Mouse (Mus musculus) CH12.LX (cell line): ENCODE data around the gene Abca2. TPM values are rescaled to one million over a fixed set of nuclear protein-coding genes. Genes with fewer than 3 reads are reported as not detected.

Experiments
- DNase-seq: peaks from one replicate; pipeline ENCODE4 v3.0.0-alpha.2; 2013; ENCODE audit errors: extremely low read depth
- H3K27ac ChIP-seq: 2 replicates; pipeline ENCODE4 v1.5.1; 2012; ENCODE audit warnings: low read depth, mild to moderate bottlenecking, control low read depth, moderate library complexity; ENCODE audit not compliant: insufficient read depth
- H3K27me3 ChIP-seq: replicated peaks from 2 replicates; pipeline ENCODE3; 2012; ENCODE audit warnings: inconsistent platforms
- H3K36me3 ChIP-seq, 2 experiments: replicated peaks in 1 of 2; 2 replicates each; pipeline versions ENCODE3 to v1.6.1; 2012; ENCODE audit warnings: inconsistent platforms in 1 of 2, low read length in 1 of 2, mild to moderate bottlenecking in 1 of 2, mixed read lengths in 1 of 2, moderate library complexity in 1 of 2; ENCODE audit not compliant: control insufficient read depth in 1 of 2, insufficient read depth in 1 of 2
- H3K4me1 ChIP-seq, 2 experiments: 2 replicates each; pipeline ENCODE4 v1.6.1; 2012; ENCODE audit warnings: inconsistent platforms in 1 of 2, moderate library complexity in 1 of 2; ENCODE audit not compliant: insufficient read depth in 2 of 2, control insufficient read depth in 1 of 2
- H3K4me2 ChIP-seq: 2 replicates; pipeline ENCODE4 v1.6.1; 2012; ENCODE audit warnings: low read depth, mild to moderate bottlenecking, control low read depth; ENCODE audit not compliant: poor library complexity, insufficient read depth, severe bottlenecking
- H3K4me3 ChIP-seq, 3 experiments: fragments of 150-350 bp in 1 of 3; sonication (generic) in 1 of 3; replicated peaks in 1 of 3; 2 replicates each; pipeline versions ENCODE3 to v1.5.1; 2011 to 2012; ENCODE audit warnings: low read depth in 2 of 3, low read length in 2 of 3, mild to moderate bottlenecking in 2 of 3, moderate library complexity in 2 of 3, control low read depth in 1 of 3, improper control_type of control experiment in 1 of 3, inconsistent platforms in 1 of 3, mixed read lengths in 1 of 3; ENCODE audit not compliant: poor library complexity in 1 of 3
- H3K79me2 ChIP-seq: replicated peaks from 2 replicates; pipeline ENCODE4 v1.6.1; 2012; ENCODE audit warnings: mild to moderate bottlenecking, moderate library complexity; ENCODE audit not compliant: control insufficient read depth, poor library complexity, insufficient read depth, severe bottlenecking; ENCODE audit errors: extremely low read depth
- H3K9ac ChIP-seq: 2 replicates; pipeline ENCODE4 v1.6.1; 2012; ENCODE audit warnings: low read depth, mild to moderate bottlenecking, control low read depth, moderate library complexity; ENCODE audit not compliant: insufficient read depth
- H3K9me3 ChIP-seq: replicated peaks from 2 replicates; pipeline ENCODE3; 2012; ENCODE audit warnings: low read length, inconsistent platforms, mixed read lengths
- BHLHE40 ChIP-seq: IDR thresholded peaks from 2 replicates; pipeline ENCODE4 v1.6.1; 2011; ENCODE audit warnings: mild to moderate bottlenecking, low read depth, low read length, improper control_type of control experiment
- CHD1 ChIP-seq: IDR thresholded peaks from 2 replicates; pipeline ENCODE4 v1.6.1; 2012; ENCODE audit warnings: low read depth, low read length, improper control_type of control experiment, inconsistent platforms
- CTCF ChIP-seq, 2 experiments: IDR thresholded peaks in 1 of 2; conservative IDR thresholded peaks in 1 of 2; 2 replicates each; pipeline ENCODE4 v1.5.1; 2011 to 2012; ENCODE audit warnings: low read depth in 2 of 2, low read length in 2 of 2, improper control_type of control experiment in 1 of 2, inconsistent platforms in 1 of 2, mild to moderate bottlenecking in 1 of 2, moderate library complexity in 1 of 2
- E2F4 ChIP-seq: IDR thresholded peaks from 2 replicates; pipeline ENCODE4 v1.6.1; 2011; ENCODE audit warnings: low read depth, low read length, improper control_type of control experiment; ENCODE audit not compliant: insufficient replicate concordance
- ELF1 ChIP-seq: IDR thresholded peaks from 2 replicates; pipeline ENCODE4 v1.6.1; 2014; ENCODE audit warnings: low read depth, mild to moderate bottlenecking, inconsistent platforms, low read length, improper control_type of control experiment
- EP300 ChIP-seq: IDR thresholded peaks from 2 replicates; pipeline ENCODE4 v1.6.1; 2011; ENCODE audit warnings: low read length, improper control_type of control experiment
- ETS1 ChIP-seq: conservative IDR thresholded peaks from 2 replicates; pipeline ENCODE4 v1.6.1; 2012; ENCODE audit warnings: low read depth, mild to moderate bottlenecking, inconsistent platforms, low read length, improper control_type of control experiment, moderate library complexity
- HCFC1 ChIP-seq: IDR thresholded peaks from 2 replicates; pipeline ENCODE4 v1.6.1; 2012; ENCODE audit warnings: low read depth, mild to moderate bottlenecking, inconsistent platforms, low read length, improper control_type of control experiment
- IRF4 ChIP-seq: IDR thresholded peaks from 2 replicates; pipeline ENCODE4 v1.6.1; 2014; ENCODE audit warnings: low read depth, mild to moderate bottlenecking, inconsistent platforms, low read length, improper control_type of control experiment
- JUN ChIP-seq: IDR thresholded peaks from 2 replicates; pipeline ENCODE4 v1.6.1; 2011; ENCODE audit warnings: low read depth, mild to moderate bottlenecking, low read length, improper control_type of control experiment, moderate library complexity; ENCODE audit not compliant: insufficient read depth
- JUND ChIP-seq: conservative IDR thresholded peaks from 2 replicates; pipeline ENCODE4 v1.6.1; 2011; ENCODE audit warnings: low read depth, low read length, improper control_type of control experiment
- KAT2A ChIP-seq: IDR thresholded peaks from 2 replicates; pipeline ENCODE4 v1.6.1; 2012; ENCODE audit warnings: low read length, improper control_type of control experiment, inconsistent platforms; ENCODE audit not compliant: insufficient replicate concordance
- MAFK ChIP-seq: IDR thresholded peaks from 2 replicates; pipeline ENCODE4 v1.6.1; 2011; ENCODE audit warnings: low read length, improper control_type of control experiment; ENCODE audit not compliant: insufficient replicate concordance
- MAX ChIP-seq: IDR thresholded peaks from 2 replicates; pipeline ENCODE4 v1.6.1; 2011; ENCODE audit warnings: low read length, improper control_type of control experiment
- MAZ ChIP-seq: IDR thresholded peaks from 2 replicates; pipeline ENCODE4 v1.6.1; 2012; ENCODE audit warnings: low read depth, mild to moderate bottlenecking, inconsistent platforms, low read length, improper control_type of control experiment, moderate library complexity
- MEF2A ChIP-seq: IDR thresholded peaks from 2 replicates; pipeline ENCODE4 v1.6.1; 2014; ENCODE audit warnings: low read depth, mild to moderate bottlenecking, inconsistent platforms, low read length, improper control_type of control experiment, borderline replicate concordance
- MXI1 ChIP-seq: IDR thresholded peaks from 2 replicates; pipeline ENCODE4 v1.6.1; 2011; ENCODE audit warnings: mild to moderate bottlenecking, low read depth, low read length, improper control_type of control experiment
- MYC ChIP-seq: IDR thresholded peaks from 2 replicates; pipeline ENCODE4 v1.6.1; 2011; ENCODE audit warnings: low read depth, mild to moderate bottlenecking, improper control_type of control experiment, low read length
- NELFE ChIP-seq: IDR thresholded peaks from 2 replicates; pipeline ENCODE4 v1.6.1; 2011; ENCODE audit warnings: low read depth, low read length, improper control_type of control experiment
- NRF1 ChIP-seq: IDR thresholded peaks from 2 replicates; pipeline ENCODE4 v1.6.1; 2014; ENCODE audit warnings: low read depth, mild to moderate bottlenecking, inconsistent platforms, low read length, improper control_type of control experiment, moderate library complexity
- PAX5 ChIP-seq: IDR thresholded peaks from 2 replicates; pipeline ENCODE4 v1.6.1; 2012; ENCODE audit warnings: low read length, inconsistent platforms, mixed read lengths
- POLR2A ChIP-seq: IDR thresholded peaks from 2 replicates; pipeline ENCODE4 v1.6.1; 2011; ENCODE audit warnings: low read depth, mild to moderate bottlenecking, improper control_type of control experiment, low read length
- POLR2AphosphoS2 ChIP-seq: IDR thresholded peaks from 2 replicates; pipeline ENCODE4 v1.6.1; 2011; ENCODE audit warnings: low read depth, low read length, improper control_type of control experiment
- RAD21 ChIP-seq: IDR thresholded peaks from 2 replicates; pipeline ENCODE4 v1.6.1; 2011; ENCODE audit warnings: low read depth, mild to moderate bottlenecking, low read length, improper control_type of control experiment, moderate library complexity
- RCOR1 ChIP-seq: conservative IDR thresholded peaks from 2 replicates; pipeline ENCODE4 v1.6.1; 2012; ENCODE audit warnings: low read depth, mild to moderate bottlenecking, inconsistent platforms, low read length, improper control_type of control experiment
- SIN3A ChIP-seq: IDR thresholded peaks from 2 replicates; pipeline ENCODE4 v1.6.1; 2012; ENCODE audit warnings: low read length, improper control_type of control experiment, inconsistent platforms
- SMC3 ChIP-seq: IDR thresholded peaks from 2 replicates; pipeline ENCODE4 v1.6.1; 2011; ENCODE audit warnings: low read depth, low read length, improper control_type of control experiment
- TBP ChIP-seq: conservative IDR thresholded peaks from 2 replicates; pipeline ENCODE4 v1.6.1; 2011; ENCODE audit warnings: low read depth, low read length, improper control_type of control experiment
- TCF12 ChIP-seq: IDR thresholded peaks from 2 replicates; pipeline ENCODE4 v1.6.1; 2014; ENCODE audit warnings: low read depth, mild to moderate bottlenecking, inconsistent platforms, low read length, improper control_type of control experiment
- UBTF ChIP-seq: IDR thresholded peaks from 2 replicates; pipeline ENCODE4 v1.6.1; 2012; ENCODE audit warnings: low read depth, mild to moderate bottlenecking, inconsistent platforms, low read length, improper control_type of control experiment, moderate library complexity
- USF1 ChIP-seq: IDR thresholded peaks from 2 replicates; pipeline ENCODE4 v1.6.1; 2014; ENCODE audit warnings: low read depth, mild to moderate bottlenecking, inconsistent platforms, low read length, improper control_type of control experiment
- ZC3H11A ChIP-seq: IDR thresholded peaks from 2 replicates; pipeline ENCODE4 v1.6.1; 2012; ENCODE audit warnings: low read depth, mild to moderate bottlenecking, inconsistent platforms, low read length, improper control_type of control experiment
- ZKSCAN1 ChIP-seq: IDR thresholded peaks from 2 replicates; pipeline ENCODE4 v1.6.1; 2012; ENCODE audit warnings: low read depth, inconsistent platforms, low read length, improper control_type of control experiment, borderline replicate concordance
- ZMIZ1 ChIP-seq: IDR thresholded peaks from 2 replicates; pipeline ENCODE4 v1.6.1; 2012; ENCODE audit warnings: low read depth, mild to moderate bottlenecking, inconsistent platforms, low read length, improper control_type of control experiment
- ZNF384 ChIP-seq: IDR thresholded peaks from 2 replicates; pipeline ENCODE4 v1.6.1; 2012; ENCODE audit warnings: low read depth, low read length, improper control_type of control experiment, inconsistent platforms
- dilution Hi-C: fragments of 300-500 bp; cut with MboI; formaldehyde crosslinking; loops from 2 replicates; pipeline ENCODE4 v1.14.3; 2020; ENCODE audit warnings: low sequenced_read_pairs; ENCODE audit not compliant: extremely low pct_unique_long_range_greater_than_20kb, extremely low pct_ligation_motif_present
- in situ Hi-C: fragments of 300-500 bp; cut with MboI; formaldehyde crosslinking; loops from 3 replicates; pipeline ENCODE4 v1.14.3; 2019; ENCODE audit warnings: low sequenced_read_pairs, low pct_ligation_motif_present, low pct_unique_long_range_greater_than_20kb, mixed read lengths
- polyA plus RNA-seq: library from polyadenylated mRNA; unstranded; fragments of >175 nt; gene quantifications from 2 replicates; pipeline ENCODE4 v1.2.1, GENCODE M21; 2012; ENCODE audit warnings: low read depth; ENCODE audit not compliant: insufficient read length
- total RNA-seq, 2 experiments: library from RNA; depleted of rRNA; stranded (reverse); fragments of 300-350 nt in 1 of 2; fragments of >200 nt in 1 of 2; gene quantifications; 2 replicates each; pipeline ENCODE4 v1.2.3; 2012 to 2014

The Abca2 gene
- total RNA-seq (2012; rRNA removed) (10.5 and 13.0 TPM in 2 replicates), total RNA-seq (2014; rRNA removed) (3.1 and 5.0 TPM in 2 replicates), polyA plus RNA-seq (15.7 and 23.4 TPM in 2 replicates)

- H3K79me2 ChIP-seq: no peaks in the 10 kb centered on the region
- DNase-seq: peak; percentile 93
- 0 out of 2 replicates have a peak, but pooled peaks have one; percentile 8 for TF ChIP-seq ELF1
- TF ChIP-seq NELFE: no peak; the same call in 1 of the 2 replicates
- TF ChIP-seq POLR2AphosphoS2: no peak
- TF ChIP-seq IRF4: peak; percentile 60; the same call in 1 of the 2 replicates
- peak; percentile 76 for TF ChIP-seq BHLHE40
- 0 out of 2 replicates have a peak, but pooled peaks have one; percentile 51 for TF ChIP-seq MEF2A
- 0 out of 2 replicates have a peak, but pooled peaks have one; percentile 39 for TF ChIP-seq ZMIZ1
- no peak for TF ChIP-seq ZKSCAN1
- TF ChIP-seq ZNF384: no peak
- peak; percentile 44; the same call in 1 of the 2 replicates for TF ChIP-seq HCFC1
- TF ChIP-seq JUN: no peak
- 0 out of 2 replicates have a peak, but pooled peaks have one; percentile 41 for TF ChIP-seq UBTF
- no peak for TF ChIP-seq ZC3H11A
- TF ChIP-seq TCF12: peak; percentile 77
- peak; percentile 66 for TF ChIP-seq MXI1
- no peak for TF ChIP-seq EP300
- no peak for TF ChIP-seq KAT2A
- TF ChIP-seq SIN3A: peak; percentile 76; the same call in 1 of the 2 replicates
- TF ChIP-seq E2F4: no peak
- TF ChIP-seq SMC3: peak; percentile 49
- TF ChIP-seq CTCF (conservative IDR thresholded peaks at IDR 0.05 in 1 of 2, IDR thresholded peaks at IDR 0.05 in 1 of 2; ENCODE audit: low read depth in 2 of 2, low read length in 2 of 2): peak; percentile 33 to 95; a peak in 2 of 4 replicates
- peak; percentile 90 for TF ChIP-seq NRF1
- no peak for TF ChIP-seq RCOR1
- TF ChIP-seq CHD1: no peak
- TF ChIP-seq MAFK: no peak
- TF ChIP-seq RAD21: peak; percentile 21
- TF ChIP-seq JUND: no peak
- TF ChIP-seq MYC: no peak
- TF ChIP-seq USF1: no peak
- peak; percentile 58; the same call in 1 of the 2 replicates for TF ChIP-seq POLR2A
- no peak for TF ChIP-seq TBP
- TF ChIP-seq MAZ: peak; percentile 94
- no peak for TF ChIP-seq ETS1
- TF ChIP-seq MAX: no peak; the same call in 1 of the 2 replicates
- no peak for TF ChIP-seq PAX5
- H3K4me1 ChIP-seq: peaks cover 27 to 61% of the 10 kb centered on the region in 2 experiments
- no peak within 1 kb of the TSS for H3K27ac ChIP-seq
- H3K4me2 ChIP-seq: peak within 1 kb of the TSS; percentile 71
- dilution Hi-C loops: no loop called here
- H3K9me3 ChIP-seq: peaks cover 3% of the 10 kb centered on the region
- H3K4me3 ChIP-seq: peak within 1 kb of the TSS; percentile 64 to 73 (median 71)
- peaks cover 0 to 33% of the 10 kb centered on the region in 2 experiments for H3K36me3 ChIP-seq
- H3K27me3 ChIP-seq: no peaks in the 10 kb centered on the region
- peak within 1 kb of the TSS; percentile 67 for H3K9ac ChIP-seq
- in situ Hi-C loops: loop anchor here (10.0 kb wide), 1 partner anchor 126 kb away; the partner anchor contains the start of gene Edf1
Measured at GRCm38 (mm10) chr2:25428442-25429236, at the start of gene Abca2. TSS of gene Abca2 (plus strand) at chr2:25428703.
